Mouse (Mus musculus): ENCODE results near the gene Slc38a1.

DNA sequence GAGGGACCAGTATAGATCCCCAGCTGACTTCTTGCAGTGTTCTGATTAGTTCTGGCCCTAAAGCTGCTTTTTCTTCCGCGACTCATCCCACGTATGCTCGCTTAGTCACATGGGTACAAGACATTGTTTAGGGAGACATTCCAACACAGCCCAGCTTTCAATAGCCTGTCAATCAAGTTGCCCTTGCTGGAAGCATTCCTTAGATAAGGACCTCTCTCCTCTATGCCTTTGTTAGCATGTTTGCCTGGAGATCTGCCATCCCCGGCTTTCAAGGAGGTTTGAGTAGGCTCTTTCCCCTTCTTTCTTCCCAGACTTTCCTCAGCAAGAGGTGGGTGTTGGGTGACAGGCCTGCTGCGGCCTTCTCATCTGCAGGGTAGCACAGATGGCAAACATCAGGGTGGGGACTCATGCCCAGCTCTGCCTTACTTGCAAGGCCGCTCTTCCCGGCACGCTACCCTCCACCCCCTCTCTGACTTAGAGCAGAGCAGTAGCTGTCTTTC is 118.4 kb downstream of the Slc38a1 start:
- no peak for TF ChIP-seq CTCF (IDR thresholded peaks at IDR 0.05; ENCODE audit: low read depth, low read length)
- TF ChIP-seq POLR2A (IDR thresholded peaks at IDR 0.05; ENCODE audit: extremely low read depth, insufficient read depth, low read length), result no peak

Measured in liver, adult 2 months (tissue).